Mouse (Mus musculus) urinary bladder, adult 2 months (tissue): ENCODE data around the gene Gadd45g. TPM values are rescaled to one million over a fixed set of nuclear protein-coding genes. Genes with fewer than 3 reads are reported as not detected.
A peak's percentile ranks its signal among the peaks of the same experiment; 100 is the strongest.

Experiments
- DNase-seq: peaks from one replicate; pipeline ENCODE4 v3.0.0; 2022; ENCODE audit warnings: low spot score
- polyA plus RNA-seq: library from polyadenylated mRNA; depleted of rRNA; stranded (reverse); fragments of >200 nt; gene quantifications from 2 replicates; pipeline ENCODE4 v1.2.3, GENCODE M21; 2012; rRNA removed

The Gadd45g gene
- 68.6 and 122 TPM in 2 replicates for polyA plus RNA-seq

- DNase-seq, result peak; percentile 90
Measured at GRCm38 (mm10) chr13:51846301-51846867, at the start of gene Gadd45g. TSS of gene Gadd45g (plus strand) at chr13:51846678.

- DNase-seq, result no peak
Measured at GRCm38 (mm10) chr13:51797899-51798746, 48.4 kb upstream of the Gadd45g start.

GRCm38 (mm10) chr13:51799735-51800522 is 46.5 kb upstream of the Gadd45g start:
- no peak for DNase-seq

GRCm38 (mm10) chr13:51800921-51801320 is 45.6 kb upstream of the Gadd45g start:
- DNase-seq, result no peak

- no peak for DNase-seq
Measured at GRCm38 (mm10) chr13:51805634-51806033, 40.8 kb upstream of the Gadd45g start.

- no peak for DNase-seq
Measured at GRCm38 (mm10) chr13:51806220-51806619, 40.3 kb upstream of the Gadd45g start.

- no peak for DNase-seq
Measured at GRCm38 (mm10) chr13:51808141-51808540, 38.3 kb upstream of the Gadd45g start.

- no peak for DNase-seq
Measured at GRCm38 (mm10) chr13:51813621-51814615, 32.6 kb upstream of the Gadd45g start.

- no peak for DNase-seq
Measured at GRCm38 (mm10) chr13:51814646-51815045, 31.8 kb upstream of the Gadd45g start.

GRCm38 (mm10) chr13:51815865-51816504 is 30.5 kb upstream of the Gadd45g start:
- no peak for DNase-seq

GRCm38 (mm10) chr13:51816559-51817041 is 29.9 kb upstream of the Gadd45g start:
- DNase-seq, result no peak

GRCm38 (mm10) chr13:51818170-51818943 is 28.1 kb upstream of the Gadd45g start:
- DNase-seq, result no peak

- DNase-seq, result no peak
Measured at GRCm38 (mm10) chr13:51818944-51819326, 27.5 kb upstream of the Gadd45g start.

- no peak for DNase-seq
Measured at GRCm38 (mm10) chr13:51819351-51819750, 27.1 kb upstream of the Gadd45g start.

GRCm38 (mm10) chr13:51821988-51822387 is 24.5 kb upstream of the Gadd45g start:
- no peak for DNase-seq

GRCm38 (mm10) chr13:51823822-51824495 is 22.5 kb upstream of the Gadd45g start:
- no peak for DNase-seq

GRCm38 (mm10) chr13:51830744-51831450 is 15.6 kb upstream of the Gadd45g start:
- no peak for DNase-seq

- no peak for DNase-seq
Measured at GRCm38 (mm10) chr13:51832491-51832890, 14.0 kb upstream of the Gadd45g start.
